Mouse (Mus musculus) T-cell, adult 2 months (primary cell): ENCODE results near the gene Mab21l1.
A peak's percentile ranks its signal among the peaks of the same experiment; 100 is the strongest.

Experiments used
- DNase-seq: peaks from one replicate; pipeline ENCODE4 v3.0.0; 2022; ENCODE audit warnings: low spot score

Gene Mab21l1

GRCm38 (mm10) chr3:55782056-55782687 is at the start of gene Mab21l1:
Mab21l1 (plus strand) TSS chr3:55782510.
- DNase-seq = no peak

DNA sequence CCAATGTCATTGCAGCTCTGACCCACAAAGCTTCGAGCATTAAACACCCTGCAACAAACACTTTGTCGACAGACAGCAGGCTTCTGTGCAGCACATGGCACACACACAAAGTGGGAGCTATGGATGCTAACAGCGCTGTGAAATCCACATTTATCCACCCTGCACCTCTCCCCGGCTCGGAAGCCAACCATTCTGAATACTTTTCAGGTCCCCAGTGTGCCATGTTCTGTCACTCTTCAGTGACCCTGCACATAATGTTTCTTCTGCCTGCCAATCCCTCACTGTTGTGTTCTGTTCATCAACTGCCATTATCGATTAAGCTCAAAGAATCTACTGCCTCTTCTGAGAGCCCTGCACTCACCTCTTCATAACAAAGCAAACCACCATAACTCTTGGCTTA is 48.6 kb upstream of the Mab21l1 start:
- no peak for DNase-seq

- DNase-seq = no peak
Measured at GRCm38 (mm10) chr3:55741428-55741827, 40.9 kb upstream of the Mab21l1 start.

- DNase-seq = no peak
Measured at GRCm38 (mm10) chr3:55742218-55742617, 40.1 kb upstream of the Mab21l1 start.

- DNase-seq = no peak
Measured at GRCm38 (mm10) chr3:55742654-55743053, 39.7 kb upstream of the Mab21l1 start.

GRCm38 (mm10) chr3:55743885-55744284 is 38.4 kb upstream of the Mab21l1 start:
- peak; percentile 24 for DNase-seq

DNA sequence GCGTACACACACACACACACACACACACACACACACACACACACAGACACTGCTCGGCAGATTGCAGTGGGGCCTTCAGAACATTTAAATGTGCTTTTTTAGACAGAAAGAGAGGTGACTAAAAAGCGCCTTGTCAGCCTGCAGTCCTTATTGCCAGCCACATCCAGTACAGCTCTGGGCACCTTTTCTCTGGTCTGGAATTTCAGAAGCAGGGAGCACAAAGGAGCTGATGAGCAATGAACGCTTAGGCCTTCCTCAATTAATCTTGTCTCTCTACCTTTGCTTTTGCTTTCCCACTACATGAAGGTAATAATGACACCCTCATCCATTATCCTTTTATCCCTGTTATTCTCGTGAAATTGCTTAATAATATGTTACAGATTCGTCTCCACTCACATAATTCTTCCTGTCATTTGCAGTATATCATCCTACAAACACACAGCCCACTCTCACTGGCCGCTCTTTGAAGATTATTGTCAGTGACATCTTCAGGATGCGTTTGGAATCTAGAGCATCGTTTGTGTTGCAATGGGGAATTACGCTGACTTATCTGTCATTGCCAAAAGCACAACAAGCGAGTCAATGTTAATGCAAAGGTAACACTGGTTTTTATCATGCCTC is 31.8 kb upstream of the Mab21l1 start:
- no peak for DNase-seq

DNA sequence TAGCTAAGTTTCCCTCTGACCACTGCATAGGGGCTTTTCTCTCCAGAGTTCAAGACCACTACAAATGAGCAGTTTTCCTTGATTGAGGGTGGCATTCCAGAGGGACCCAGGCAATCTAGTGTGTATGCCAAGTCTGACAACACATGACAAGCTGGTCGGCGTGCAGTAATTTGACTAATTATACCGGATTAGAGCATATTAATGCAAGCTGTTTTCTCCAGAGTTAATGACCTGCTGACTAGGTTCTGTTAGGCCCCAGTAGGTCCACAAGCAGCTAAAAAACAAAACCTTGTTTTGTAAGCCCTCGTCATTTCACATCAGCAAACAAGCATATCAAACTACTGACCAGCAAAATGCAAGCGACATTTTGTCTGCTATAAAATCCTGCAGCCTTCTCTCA is 30.9 kb upstream of the Mab21l1 start:
- no peak for DNase-seq

- DNase-seq = no peak
Measured at GRCm38 (mm10) chr3:55752558-55752957, 29.8 kb upstream of the Mab21l1 start.

GRCm38 (mm10) chr3:55753872-55754271 is 28.4 kb upstream of the Mab21l1 start:
- no peak for DNase-seq

DNA sequence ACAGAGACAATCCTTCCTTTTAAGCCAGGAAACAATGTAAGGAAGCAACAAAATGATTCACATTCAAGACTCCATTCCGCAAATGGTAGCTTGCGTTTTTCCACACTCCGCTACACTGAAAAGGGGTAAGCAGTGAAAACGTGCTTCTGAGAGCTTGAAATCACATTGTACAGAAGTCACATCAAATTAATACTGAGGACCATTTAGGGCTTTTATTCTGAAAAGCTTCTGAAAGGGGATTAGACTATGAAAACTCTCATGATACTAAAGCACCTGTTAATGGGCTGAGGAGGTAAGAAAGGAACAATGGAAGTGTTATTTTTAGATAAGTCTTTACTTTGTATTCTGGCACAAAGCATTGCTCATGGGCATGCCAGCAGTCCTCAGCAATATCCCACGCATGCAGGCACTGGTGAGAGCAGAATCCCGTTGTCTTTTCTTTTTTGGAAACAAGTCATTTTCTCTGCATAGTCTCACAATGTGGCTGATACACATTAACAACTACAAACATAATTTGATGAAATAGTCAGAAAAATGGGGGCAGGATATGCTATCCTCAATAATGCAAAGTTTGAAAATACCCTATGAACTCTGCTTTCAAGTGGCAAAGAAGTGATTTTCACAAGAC is 27.2 kb upstream of the Mab21l1 start:
- no peak for DNase-seq

- DNase-seq = no peak
Measured at GRCm38 (mm10) chr3:55755805-55756601, 26.3 kb upstream of the Mab21l1 start.

DNA sequence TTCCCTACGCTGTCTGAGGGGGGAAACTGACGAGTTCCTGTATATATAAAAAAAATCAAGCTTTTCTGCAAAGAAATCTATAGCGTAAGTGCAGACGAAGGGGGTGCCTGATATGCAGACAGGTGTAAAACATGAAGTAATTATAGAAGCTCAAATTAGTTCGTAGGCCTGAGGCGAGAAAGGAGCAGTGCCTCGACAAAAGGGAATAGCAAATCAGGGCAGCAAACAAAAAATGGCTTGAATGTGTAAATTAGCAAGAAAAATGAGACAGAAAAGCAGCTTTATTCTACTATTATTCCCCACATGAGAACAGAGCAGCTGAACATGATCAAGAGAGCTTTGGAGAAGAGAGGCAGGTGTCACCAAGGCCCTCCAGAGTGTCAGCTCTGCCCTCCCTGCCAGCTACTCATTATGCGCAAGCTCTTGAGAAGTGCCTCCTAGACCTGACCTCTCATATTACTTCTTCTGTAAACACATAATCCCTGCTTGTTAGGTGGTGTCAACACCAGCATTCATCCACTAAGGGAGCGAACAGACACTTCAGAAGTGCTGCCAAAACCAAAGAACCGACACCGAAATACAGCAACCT is 25.6 kb upstream of the Mab21l1 start:
- no peak for DNase-seq

- no peak for DNase-seq
Measured at GRCm38 (mm10) chr3:55758297-55758696, 24.0 kb upstream of the Mab21l1 start.

GRCm38 (mm10) chr3:55763591-55763990 is 18.7 kb upstream of the Mab21l1 start:
- no peak for DNase-seq

- DNase-seq = no peak
Measured at GRCm38 (mm10) chr3:55768654-55769053, 13.7 kb upstream of the Mab21l1 start.

GRCm38 (mm10) chr3:55769308-55769707 is 13.0 kb upstream of the Mab21l1 start:
- no peak for DNase-seq

GRCm38 (mm10) chr3:55774203-55774602 is 8.1 kb upstream of the Mab21l1 start:
- no peak for DNase-seq

DNA sequence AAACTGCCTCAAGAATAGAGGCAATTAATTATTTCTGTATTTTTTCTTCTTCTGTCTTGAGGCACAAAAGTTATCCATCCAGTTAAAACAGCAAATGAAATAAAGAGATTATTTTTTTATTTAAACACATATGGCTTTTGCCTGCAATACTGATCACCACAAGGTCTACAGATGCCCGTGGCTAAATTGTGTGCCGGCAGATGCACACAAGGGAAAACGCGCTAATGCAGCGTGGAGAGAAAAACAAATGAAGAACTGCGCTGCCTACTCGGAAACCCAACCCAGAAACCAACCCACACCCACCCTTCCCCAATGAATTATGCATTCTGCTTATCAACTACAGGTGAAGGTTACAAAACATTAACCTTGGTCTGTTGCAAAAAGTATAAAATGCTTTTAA is 7.1 kb upstream of the Mab21l1 start:
- DNase-seq = no peak

- no peak for DNase-seq
Measured at GRCm38 (mm10) chr3:55775753-55776152, 6.6 kb upstream of the Mab21l1 start.

- no peak for DNase-seq
Measured at GRCm38 (mm10) chr3:55777501-55777900, 4.8 kb upstream of the Mab21l1 start.
